Mouse (Mus musculus) mouse embryonic stem cell (cell line): ENCODE results near the gene Lypd6b.

ENCODE experiments used
- in situ Hi-C, 2 experiments: fragments of 300-500 bp; cut with MboI; formaldehyde crosslinking; loops; 1 replicate in 1 of 2; 3 replicates in 1 of 2; pipeline ENCODE4 v1.14.3; 2019 to 2020; ENCODE audit warnings: low sequenced_read_pairs in 2 of 2, low pct_unique_long_range_greater_than_20kb in 1 of 2, mixed read lengths in 1 of 2; ENCODE audit not compliant: unreplicated experiment in 1 of 2

Gene Lypd6b

GRCm38 (mm10) chr2:49967748-49968147 lies 180.3 kb downstream of the Lypd6b start:
- in situ Hi-C loops: no loop called here

- in situ Hi-C loops: loop anchor here (10.0 kb wide), 1 partner anchor 304 kb away; no protein-coding TSS in a partner anchor
These were observed 183.5 kb downstream of the Lypd6b start for GRCm38 (mm10) chr2:49970990-49971389.

- in situ Hi-C loops: loop anchor here (10.0 kb wide), 1 partner anchor 296 kb away; no protein-coding TSS in a partner anchor
These were observed 191.1 kb downstream of the Lypd6b start for GRCm38 (mm10) chr2:49978606-49979005.

GRCm38 (mm10) chr2:49979991-49980390 lies 192.5 kb downstream of the Lypd6b start:
- in situ Hi-C loops: loop anchor here (10.0 kb wide), 1 partner anchor 295 kb away; no protein-coding TSS in a partner anchor

- in situ Hi-C loops: no loop called here
These were observed 195.5 kb downstream of the Lypd6b start for GRCm38 (mm10) chr2:49983021-49983420.

- in situ Hi-C loops: no loop called here
These were observed 197.3 kb downstream of the Lypd6b start for GRCm38 (mm10) chr2:49984780-49985179.

GRCm38 (mm10) chr2:49995841-49996240 lies 208.4 kb downstream of the Lypd6b start:
- in situ Hi-C loops: no loop called here

- in situ Hi-C loops: no loop called here
These were observed 209.7 kb downstream of the Lypd6b start for GRCm38 (mm10) chr2:49997216-49997615.
